Mouse (Mus musculus) neural tube, embryonic 11.5 days (tissue): ENCODE results near the gene Pde6h. TPM values are rescaled to one million over a fixed set of nuclear protein-coding genes. Genes with fewer than 3 reads are reported as not detected.

Source experiments
- ATAC-seq: fragments of 200-750 bp; cut with Nextera tagmentation; 2 replicates; pipeline ENCODE4 v1.8.0; 2017; ENCODE audit warnings: moderate number of reproducible peaks, mild to moderate bottlenecking, moderate TSS enrichment, moderate library complexity; ENCODE audit not compliant: insufficient read depth, low FRiP score, low TSS enrichment
- DNase-seq: peaks from one replicate; pipeline ENCODE4 v3.0.0-alpha.2; 2015; ENCODE audit warnings: low spot score
- H3K27ac ChIP-seq: fragments of 300-500 bp; sonication (generic); 2 replicates; pipeline ENCODE4 v1.5.1; 2014; ENCODE audit warnings: low read depth, mild to moderate bottlenecking, low read length
- H3K27me3 ChIP-seq: fragments of 300-500 bp; sonication (generic); 2 replicates; pipeline ENCODE4 v1.6.1; 2014; ENCODE audit warnings: mild to moderate bottlenecking, low read length, mixed read lengths; ENCODE audit not compliant: control insufficient read depth, insufficient read depth
- H3K36me3 ChIP-seq: fragments of 300-500 bp; sonication (generic); 2 replicates; pipeline ENCODE4 v1.6.1; 2014; ENCODE audit warnings: mild to moderate bottlenecking, low read length, moderate library complexity, mixed read lengths; ENCODE audit not compliant: control insufficient read depth, insufficient read depth
- H3K4me1 ChIP-seq: fragments of 300-500 bp; sonication (generic); 2 replicates; pipeline ENCODE4 v1.6.1; 2014; ENCODE audit warnings: low read length, mixed read lengths; ENCODE audit not compliant: control insufficient read depth, insufficient read depth
- H3K4me2 ChIP-seq: fragments of 300-500 bp; sonication (generic); 2 replicates; pipeline ENCODE4 v1.6.1; 2014; ENCODE audit warnings: low read depth, mild to moderate bottlenecking, moderate library complexity
- H3K4me3 ChIP-seq: fragments of 300-500 bp; sonication (generic); 2 replicates; pipeline ENCODE4 v1.5.1; 2014; ENCODE audit warnings: low read depth, low read length
- H3K9ac ChIP-seq: fragments of 300-500 bp; sonication (generic); 2 replicates; pipeline ENCODE4 v1.6.1; 2014; ENCODE audit warnings: mild to moderate bottlenecking, low read length
- H3K9me3 ChIP-seq: fragments of 300-500 bp; sonication (generic); 2 replicates; pipeline ENCODE4 v1.6.1; 2016; ENCODE audit warnings: low read length; ENCODE audit not compliant: control insufficient read depth
- WGBS: fragments of 180-500 bp; shearing (Covaris S2); extraction: QIAGEN DNeasy Blood & Tissue Kit; methylation state at CpG from one replicate; pipeline ENCODE4 v1.1.7; 2014; 5-methylcytosine and 5-hydroxymethylcytosine counted together
- polyA plus RNA-seq: library from polyadenylated mRNA; unstranded; fragments of >200 nt; fragmentation: Nextera tagmentation; extraction: Ambion mirVana; gene quantifications from 2 replicates; pipeline ENCODE4 v1.2.1, GENCODE M21; 2014

Gene Pde6h
- polyA plus RNA-seq, 1 experiment from 2014 or later = not detected

DNA sequence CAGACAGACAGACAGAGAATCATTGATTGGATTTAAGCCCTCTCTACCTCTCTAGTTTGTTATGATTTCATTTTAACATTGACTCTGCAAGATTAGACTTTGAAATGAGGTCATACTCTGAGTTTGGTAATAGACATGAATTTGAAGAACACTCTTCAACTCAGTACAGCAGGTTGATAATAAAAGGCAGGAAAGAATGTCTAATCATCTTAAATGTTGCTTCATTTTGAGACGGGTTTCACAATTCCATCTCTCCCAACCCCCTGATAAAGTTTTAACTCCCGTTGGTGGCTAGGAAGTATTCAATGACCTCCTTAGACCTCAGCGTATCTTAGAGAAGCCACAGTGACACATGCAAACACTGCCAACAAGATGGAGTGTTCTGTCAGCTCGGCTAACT, 69.9 kb downstream of the Pde6h start:
- ATAC-seq (no peak), DNase-seq (no peak)
- Histone ChIP-seq H3K36me3 (no peaks in the 10 kb centered on the region), H3K27ac (no peak overlapping the region), H3K9ac (no peak overlapping the region), H3K27me3 (no peaks in the 10 kb centered on the region), H3K4me2 (no peak overlapping the region), H3K4me1 (no peaks in the 10 kb centered on the region), H3K4me3 (no peak overlapping the region), H3K9me3 (no peaks in the 10 kb centered on the region)
- 76% methylated on average over 4 of the region's 4 CpGs for WGBS

DNA sequence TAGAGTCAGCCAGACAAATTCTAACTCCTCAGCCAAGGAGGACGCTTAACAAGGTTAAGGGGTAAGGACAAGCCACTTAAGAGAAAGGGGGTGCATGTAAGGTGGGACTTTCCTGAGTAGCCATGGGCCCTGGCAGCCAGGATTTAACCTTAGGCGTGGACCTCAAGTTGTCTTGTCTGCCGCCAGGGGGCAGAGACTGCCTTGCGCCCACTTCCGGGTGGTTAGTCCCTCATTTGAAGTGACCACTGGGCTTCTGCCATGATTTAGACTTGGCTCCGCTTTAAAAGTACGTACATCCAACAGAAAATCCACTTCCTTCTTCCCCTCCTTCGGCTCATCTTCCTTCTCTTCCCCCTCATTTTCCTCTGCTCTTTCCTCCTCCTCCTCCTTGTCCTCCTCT, 71.9 kb downstream of the Pde6h start:
- no peak for ATAC-seq
- DNase-seq = peak; percentile 39
- Histone ChIP-seq H3K4me1 (no peaks in the 10 kb centered on the region), H3K36me3 (no peaks in the 10 kb centered on the region), H3K27me3 (no peaks in the 10 kb centered on the region), H3K27ac (no peak overlapping the region), H3K9me3 (no peaks in the 10 kb centered on the region), H3K4me2 (no peak overlapping the region), H3K9ac (no peak overlapping the region), H3K4me3 (no peak overlapping the region)
- WGBS = 70% methylated on average over 8 of the region's 8 CpGs

DNA sequence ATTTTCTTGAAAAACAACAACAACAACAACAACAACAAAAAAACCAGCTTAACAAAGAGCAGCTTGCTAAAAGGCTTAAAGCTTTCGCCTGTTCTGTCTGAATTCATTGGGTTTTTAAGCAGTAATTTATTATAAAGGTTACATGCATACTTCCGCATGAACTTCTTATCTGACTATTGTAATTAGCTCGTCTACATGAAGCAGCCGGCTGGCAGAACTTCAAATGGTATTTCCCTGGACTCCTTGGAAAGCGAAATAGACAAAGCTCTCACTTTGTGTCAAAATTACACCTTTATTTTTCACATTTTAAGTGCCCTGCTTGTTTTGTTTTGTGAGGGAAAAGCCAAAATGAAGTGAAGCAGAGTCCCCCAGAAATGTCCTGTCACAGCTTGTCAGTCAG, 72.7 kb downstream of the Pde6h start:
- no peak overlapping the region for H3K4me3 ChIP-seq
- H3K27me3 ChIP-seq = no peaks in the 10 kb centered on the region
- WGBS = 92% methylated on average over 5 of the region's 5 CpGs
- H3K36me3 ChIP-seq = no peaks in the 10 kb centered on the region
- no peak overlapping the region for H3K27ac ChIP-seq
- ATAC-seq = no peak
- H3K9ac ChIP-seq = no peak overlapping the region
- H3K4me1 ChIP-seq = no peaks in the 10 kb centered on the region
- no peak overlapping the region for H3K4me2 ChIP-seq
- no peaks in the 10 kb centered on the region for H3K9me3 ChIP-seq
- DNase-seq = no peak

DNA sequence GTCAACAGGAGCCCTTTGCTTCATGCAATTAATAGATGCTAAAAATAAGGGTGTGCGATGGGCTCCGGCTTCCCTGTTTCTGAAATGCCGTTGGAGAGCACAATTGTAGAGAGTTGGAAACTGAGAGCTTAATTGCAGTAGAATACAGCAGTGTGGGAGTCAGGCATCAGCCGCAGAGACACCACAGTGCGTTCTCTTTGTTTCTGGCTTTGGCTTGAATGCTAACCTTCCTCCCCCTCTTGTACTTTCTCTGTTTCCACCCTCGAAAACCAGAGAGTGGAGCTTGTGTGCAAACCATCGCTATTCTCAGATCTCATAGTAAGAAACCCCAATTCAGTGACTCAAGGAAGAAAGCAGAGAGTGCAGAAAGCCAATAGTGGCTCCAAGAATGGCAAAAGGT, 74.5 kb downstream of the Pde6h start:
- Histone ChIP-seq H3K27ac (no peak overlapping the region), H3K4me1 (no peaks in the 10 kb centered on the region), H3K4me2 (no peak overlapping the region), H3K27me3 (no peaks in the 10 kb centered on the region), H3K9me3 (no peaks in the 10 kb centered on the region), H3K9ac (no peak overlapping the region), H3K4me3 (no peak overlapping the region), H3K36me3 (no peaks in the 10 kb centered on the region)
- DNase-seq (no peak), ATAC-seq (no peak)
- WGBS = 85% methylated on average over 7 of the region's 7 CpGs

DNA sequence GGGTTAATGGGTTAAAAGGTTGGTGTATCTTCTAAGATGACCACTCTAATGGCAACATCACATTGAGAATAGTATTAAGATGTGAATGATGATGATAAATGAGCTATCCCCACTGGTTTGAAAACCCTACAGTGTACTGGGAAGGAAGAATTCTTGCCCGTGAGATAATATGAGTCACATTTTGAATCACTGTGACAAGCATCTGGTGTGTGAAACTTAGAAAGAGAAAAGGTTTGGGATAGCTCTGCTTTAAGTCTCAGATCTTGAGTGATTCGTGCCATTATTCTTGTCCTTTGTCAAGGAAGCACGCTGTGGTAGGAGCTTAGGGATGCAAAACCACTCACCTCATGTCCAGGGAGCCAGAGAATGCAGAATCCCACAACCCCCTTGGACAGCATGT, 75.4 kb downstream of the Pde6h start:
- Histone ChIP-seq H3K4me1 (no peaks in the 10 kb centered on the region), H3K4me2 (no peak overlapping the region), H3K27me3 (no peaks in the 10 kb centered on the region), H3K36me3 (no peaks in the 10 kb centered on the region), H3K4me3 (no peak overlapping the region), H3K9me3 (no peaks in the 10 kb centered on the region), H3K9ac (no peak overlapping the region), H3K27ac (no peak overlapping the region)
- DNase-seq = no peak
- no peak for ATAC-seq
- 88% methylated on average over 3 of the region's 3 CpGs for WGBS

DNA sequence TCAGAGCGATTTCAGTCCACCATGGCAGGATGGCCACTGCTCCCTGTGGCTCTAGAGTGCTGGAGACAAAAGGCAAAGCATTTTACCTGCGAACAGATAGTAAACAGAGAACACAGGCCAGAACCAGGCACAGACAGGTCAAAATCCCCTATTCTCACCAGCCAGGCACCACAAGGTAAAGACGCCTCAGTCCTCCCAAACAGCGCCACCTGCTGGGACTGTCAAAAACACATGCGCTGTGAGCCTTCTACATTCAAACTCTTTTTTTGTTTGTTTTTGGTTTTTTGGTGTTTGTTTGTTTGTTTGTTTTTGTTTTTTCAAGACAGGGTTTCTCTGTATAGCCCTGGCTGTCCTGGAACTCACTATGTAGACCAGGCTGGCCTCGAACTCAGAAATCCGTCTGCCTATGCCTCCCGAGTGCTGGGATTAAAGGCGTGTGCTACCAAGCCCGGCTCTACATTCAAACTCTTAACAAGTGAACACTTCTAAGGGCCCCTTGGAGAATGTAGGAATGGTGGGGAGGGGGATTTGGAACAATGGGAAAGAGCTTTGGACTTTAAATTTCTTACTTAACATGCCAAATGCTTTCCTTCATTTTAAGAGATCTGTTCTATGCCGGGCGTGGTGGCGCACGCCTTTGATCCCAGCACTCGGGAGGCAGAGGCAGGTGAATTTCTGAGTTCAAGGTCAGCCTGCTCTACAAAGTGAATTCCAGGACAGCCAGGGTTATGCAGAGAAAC, 76.2 kb downstream of the Pde6h start:
- ATAC-seq = no peak
- WGBS = 92% methylated on average over 15 of the region's 15 CpGs
- Histone ChIP-seq H3K27me3 (no peaks in the 10 kb centered on the region), H3K36me3 (no peaks in the 10 kb centered on the region), H3K27ac (no peak overlapping the region), H3K4me1 (no peaks in the 10 kb centered on the region), H3K4me2 (no peak overlapping the region), H3K9ac (no peak overlapping the region), H3K9me3 (no peaks in the 10 kb centered on the region), H3K4me3 (no peak overlapping the region)
- DNase-seq = no peak

DNA sequence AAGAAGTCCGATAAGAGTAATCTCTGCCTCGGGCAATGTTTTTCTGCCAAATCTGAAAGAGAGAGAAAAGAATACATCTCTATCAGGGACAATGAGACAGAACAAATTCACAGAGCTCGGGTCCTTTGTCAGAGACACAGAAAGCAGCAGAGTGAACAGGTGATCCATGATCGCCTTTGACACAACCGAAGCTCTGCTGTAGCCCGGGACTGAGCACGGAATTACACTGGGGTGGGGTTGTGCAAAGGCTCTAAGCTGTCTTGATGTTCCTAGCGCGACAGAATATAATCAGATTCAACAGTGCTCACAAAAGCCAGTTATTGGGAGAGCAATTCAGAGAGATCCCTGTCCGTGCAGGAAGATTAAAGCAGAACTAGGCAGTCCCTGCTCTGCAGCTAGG, 77.1 kb downstream of the Pde6h start:
- Histone ChIP-seq H3K27me3 (no peaks in the 10 kb centered on the region), H3K27ac (no peak overlapping the region), H3K9ac (no peak overlapping the region), H3K9me3 (no peaks in the 10 kb centered on the region), H3K4me3 (no peak overlapping the region), H3K36me3 (no peaks in the 10 kb centered on the region), H3K4me2 (no peak overlapping the region), H3K4me1 (no peaks in the 10 kb centered on the region)
- DNase-seq (no peak), ATAC-seq (no peak)
- 91% methylated on average over 10 of the region's 10 CpGs for WGBS

DNA sequence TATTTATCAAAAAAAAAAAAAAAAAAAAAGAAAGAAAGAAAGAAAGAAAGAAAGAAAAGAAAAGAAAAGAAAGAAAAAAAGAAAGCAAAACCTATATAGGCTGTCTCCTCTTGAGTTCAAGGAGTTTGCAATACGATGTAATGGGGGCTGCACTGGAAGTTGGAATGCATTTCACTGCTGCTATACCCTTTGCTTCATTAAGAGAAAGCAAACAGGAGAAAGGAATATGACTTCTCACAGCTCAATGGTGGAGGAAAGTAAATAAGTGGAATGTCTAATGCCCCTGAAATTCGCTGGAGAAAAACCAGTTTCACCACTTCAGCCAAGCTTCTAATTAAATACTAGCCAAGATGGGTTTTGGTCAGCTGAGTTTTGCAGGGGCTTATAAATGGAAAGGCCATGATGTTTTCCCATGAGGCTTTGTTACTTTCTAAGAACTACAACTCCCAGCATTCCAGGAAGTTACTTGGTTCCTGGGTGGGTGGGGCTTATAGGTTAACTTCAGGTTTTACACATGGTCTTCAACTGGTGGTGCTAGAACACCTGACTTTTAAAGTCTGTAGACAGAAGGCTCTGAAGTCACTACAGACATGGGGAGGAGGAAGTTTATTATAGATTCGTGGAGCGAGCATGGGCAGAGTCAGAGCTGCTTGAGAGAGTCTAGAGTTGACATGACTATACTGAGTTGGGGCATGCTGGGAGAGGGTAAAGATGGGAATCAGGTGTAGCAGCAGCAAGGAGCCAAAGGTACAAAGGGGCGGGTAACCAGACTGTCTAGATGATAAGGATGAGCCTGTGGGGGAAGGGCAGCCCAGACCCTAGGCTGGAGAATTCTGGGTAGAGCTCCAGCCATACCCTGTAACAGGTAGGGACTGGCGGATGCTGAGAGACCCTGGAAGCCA, 77.9 kb downstream of the Pde6h start:
- H3K27ac ChIP-seq = no peak overlapping the region
- H3K9me3 ChIP-seq = no peaks in the 10 kb centered on the region
- 76% methylated on average over 6 of the region's 6 CpGs for WGBS
- DNase-seq (no peak), ATAC-seq (no peak)
- no peaks in the 10 kb centered on the region for H3K27me3 ChIP-seq
- H3K9ac ChIP-seq = no peak overlapping the region
- H3K36me3 ChIP-seq = no peaks in the 10 kb centered on the region
- no peak overlapping the region for H3K4me3 ChIP-seq
- H3K4me1 ChIP-seq = no peaks in the 10 kb centered on the region
- H3K4me2 ChIP-seq = no peak overlapping the region

DNA sequence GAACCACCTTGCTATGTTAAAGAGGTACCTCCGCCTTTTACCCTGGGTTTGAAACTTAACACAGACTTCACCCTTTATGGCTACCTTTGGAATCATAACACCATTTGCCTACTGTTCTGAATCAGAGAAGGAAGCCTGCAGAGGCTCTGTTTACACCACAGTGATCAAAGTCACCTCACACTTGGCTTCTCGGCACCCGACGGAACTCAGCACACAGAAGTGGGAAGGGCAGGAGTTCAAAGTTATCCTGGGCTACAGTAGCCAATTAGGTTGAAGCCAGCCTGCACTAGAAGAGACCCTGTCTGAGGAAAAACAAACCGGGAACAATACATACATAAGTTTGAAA, 78.5 kb downstream of the Pde6h start:
- 83% methylated on average over 5 of the region's 5 CpGs for WGBS
- H3K4me3 ChIP-seq = no peak overlapping the region
- no peaks in the 10 kb centered on the region for H3K36me3 ChIP-seq
- no peak overlapping the region for H3K9ac ChIP-seq
- H3K4me2 ChIP-seq = no peak overlapping the region
- ATAC-seq (no peak), DNase-seq (no peak)
- no peaks in the 10 kb centered on the region for H3K27me3 ChIP-seq
- H3K27ac ChIP-seq = no peak overlapping the region
- H3K9me3 ChIP-seq = no peaks in the 10 kb centered on the region
- H3K4me1 ChIP-seq = no peaks in the 10 kb centered on the region
